22 mouse cellular contexts compared by ENCODE assay signal in genomic region chr6:120832097-120832496, GRCm38 (mm10). TPM values are rescaled to one million over a fixed set of nuclear protein-coding genes. Genes with fewer than 3 reads are reported as not detected.
DNase-seq lines count a peak whose midpoint lies in the region; ATAC-seq and TF ChIP-seq lines count a peak whose summit lies in the region.
"Had no signal": no experiment of that assay in that cellular context is flagged by ENCODE, and none has a peak within 500 bp of the region (broad histone marks: within the 10 kb centered on the region; RNA-seq: fewer than 3 reads in every experiment).

No protein-coding gene starts in this region.

- peaks cover 12% of the 10 kb centered on the region for H3K79me2 ChIP-seq in MEL (ENCODE audit: control insufficient read depth, insufficient read depth, low read length, poor library complexity)

- DNase-seq in G1E (ENCODE audit: low spot score) (no peak), MEL (ENCODE audit: low read depth, low spot score) (peak; percentile 84)
- DNase-seq in liver, postnatal 0 days: no peak
- no peak for DNase-seq in B cell, adult 2 months
- no peak for DNase-seq in layer of hippocampus, adult 8-10 months (ENCODE audit: low spot score in 2 of 2)
- no peak for DNase-seq in retina, postnatal 1 day
- DNase-seq: adrenal gland, adult 2 months; cerebellum, adult 9-10 months; gastrocnemius, postnatal 36 days; kidney, adult 8-10 months; kidney, postnatal 4 days; left cerebral cortex, postnatal 4 days; lung, adult 18-20 months; lung, postnatal 4 days; right cerebral cortex, postnatal 4 days had no signal

- no peak for TF ChIP-seq RAD21 in MEL (IDR thresholded peaks at IDR 0.05; ENCODE audit: low read depth, low read length)

- H3K9ac ChIP-seq in MEL (ENCODE audit: control insufficient read depth, low read depth, low read length, poor library complexity, severe bottlenecking): no peak overlapping the region
- H3K9ac ChIP-seq in liver, postnatal 0 days (replicated peaks): no peak overlapping the region
- H3K9ac ChIP-seq: forebrain, embryonic 13.5 days; midbrain, embryonic 12.5 days; neural tube, embryonic 15.5 days had no signal

- H3K27me3 ChIP-seq in G1E (ENCODE audit: insufficient read depth, low read length) (no peaks in the 10 kb centered on the region), MEL (ENCODE audit: control insufficient read depth in 1 of 2, insufficient read depth in 2 of 2, low read length in 2 of 2) (no peaks in the 10 kb centered on the region)
- H3K27me3 ChIP-seq in liver, postnatal 0 days (ENCODE audit: insufficient read depth, low read length): no peaks in the 10 kb centered on the region
- H3K27me3 ChIP-seq: midbrain, embryonic 12.5 days had no signal

- no peak for TF ChIP-seq CTCF in G1E (IDR thresholded peaks at IDR 0.05; ENCODE audit: low read depth, low read length)
- TF ChIP-seq CTCF in MEL (IDR thresholded peaks at IDR 0.05 in 2 of 3, conservative IDR thresholded peaks at IDR 0.05 in 1 of 3; ENCODE audit: control insufficient read depth in 1 of 3, insufficient read depth in 1 of 3, low read depth in 2 of 3, low read length in 3 of 3, poor library complexity in 1 of 3, severe bottlenecking in 1 of 3): no peak
- peak; percentile 34; the same call in 1 of the 2 replicates for TF ChIP-seq CTCF in liver, postnatal 0 days (IDR thresholded peaks at IDR 0.05; ENCODE audit: low read depth)

- peak overlapping the region; percentile 50 for H3K4me2 ChIP-seq in liver, postnatal 0 days (ENCODE audit: low read depth, low read length)
- H3K4me2 ChIP-seq: forebrain, embryonic 13.5 days; midbrain, embryonic 12.5 days; neural tube, embryonic 15.5 days had no signal

- peak; percentile 71 to 86 for TF ChIP-seq EP300 in MEL (IDR thresholded peaks at IDR 0.05; ENCODE audit: low read depth in 1 of 2, low read length in 2 of 2)
- TF ChIP-seq EP300 in liver, postnatal 0 days (IDR thresholded peaks at IDR 0.05; ENCODE audit: low read depth): peak; percentile 83

- peak in 1 of 2 experiments; percentile 35; a peak in 1 of 4 replicates for TF ChIP-seq POLR2A in MEL (IDR thresholded peaks at IDR 0.05; ENCODE audit: control insufficient read depth in 1 of 2, insufficient read depth in 1 of 2, low read depth in 1 of 2, low read length in 2 of 2, poor library complexity in 1 of 2)

- H3K9me3 ChIP-seq in G1E (replicated peaks): no peaks in the 10 kb centered on the region
- no peaks in the 10 kb centered on the region for H3K9me3 ChIP-seq in MEL (replicated peaks; ENCODE audit: insufficient read depth, low read length)
- H3K9me3 ChIP-seq in liver, postnatal 0 days (ENCODE audit: low read length): no peaks in the 10 kb centered on the region
- H3K9me3 ChIP-seq: forebrain, embryonic 13.5 days; midbrain, embryonic 12.5 days; neural tube, embryonic 15.5 days had no signal

- peak; percentile 42; the same call in 1 of the 2 replicates for ATAC-seq in G1E (ENCODE audit: extremely low read depth, insufficient number of reproducible peaks, low FRiP score, poor library complexity, severe bottlenecking)
- peak; percentile 59 for ATAC-seq in erythroid progenitor cell, adult 5-6 weeks (replicated peaks; ENCODE audit: low FRiP score, poor library complexity, severe bottlenecking)
- no peak for ATAC-seq in liver, postnatal 0 days
- ATAC-seq: CD4-positive, CD25-positive, alpha-beta regulatory T cell, adult 4 months; forebrain, embryonic 13.5 days; inflammation-experienced regulatory T-cells, adult 6 months had no signal

- peaks cover 60% of the 10 kb centered on the region for H3K4me1 ChIP-seq in G1E (ENCODE audit: insufficient read depth, low read depth, low read length)
- H3K4me1 ChIP-seq in MEL (ENCODE audit: control insufficient read depth in 1 of 2, insufficient read depth in 2 of 2, low read length in 2 of 2): peaks cover 28 to 34% of the 10 kb centered on the region in 2 experiments
- H3K4me1 ChIP-seq in liver, postnatal 0 days (ENCODE audit: insufficient read depth): peaks cover 49% of the 10 kb centered on the region

- 58% methylated on average over 4 of the region's 4 CpGs for WGBS in liver, postnatal 0 days (ENCODE audit: insufficient replicate concordance)

- H3K4me3 ChIP-seq in G1E (ENCODE audit: low read depth, low read length) (no peak overlapping the region), MEL (ENCODE audit: control insufficient read depth in 1 of 2, insufficient read depth in 1 of 2, low read depth in 2 of 2, low read length in 2 of 2) (peak overlapping the region in 1 of 2 experiments; percentile 3; a peak in 2 of 4 replicates)
- no peak overlapping the region for H3K4me3 ChIP-seq in liver, postnatal 0 days (ENCODE audit: low read depth, low read length)
- H3K4me3 ChIP-seq: forebrain, embryonic 13.5 days; midbrain, embryonic 12.5 days; myocyte; neural tube, embryonic 15.5 days had no signal

- H3K27ac ChIP-seq in MEL (ENCODE audit: control insufficient read depth, low read depth, low read length): peak overlapping the region; percentile 99
- peak overlapping the region; percentile 96 for H3K27ac ChIP-seq in liver, postnatal 0 days (ENCODE audit: low read depth)
- H3K27ac ChIP-seq: forebrain, embryonic 13.5 days; midbrain, embryonic 12.5 days; neural tube, embryonic 15.5 days had no signal

- H3K36me3 ChIP-seq in G1E (replicated peaks) (no peaks in the 10 kb centered on the region), MEL (ENCODE audit: control insufficient read depth in 1 of 2, insufficient read depth in 2 of 2, low read length in 2 of 2) (peaks cover 0 to 40% of the 10 kb centered on the region in 2 experiments; a peak in 2 of 4 replicates)
- H3K36me3 ChIP-seq in liver, postnatal 0 days (replicated peaks; ENCODE audit: insufficient read depth, low read length): no peaks in the 10 kb centered on the region
- H3K36me3 ChIP-seq: midbrain, embryonic 12.5 days; neural tube, embryonic 15.5 days had no signal

TF ChIP-seq in MEL, 35 proteins besides CTCF, POLR2A, EP300 and RAD21 (continues in another document):
- TF ChIP-seq ZNF384 (IDR thresholded peaks at IDR 0.05; ENCODE audit: low read depth, low read length): peak; percentile 74
- no peak for TF ChIP-seq ELF1 (IDR thresholded peaks at IDR 0.05; ENCODE audit: low read depth, low read length)
- TF ChIP-seq NRF1 (IDR thresholded peaks at IDR 0.05; ENCODE audit: insufficient read depth, low read depth, low read length, poor library complexity, severe bottlenecking): no peak
- TF ChIP-seq SIN3A (IDR thresholded peaks at IDR 0.05; ENCODE audit: low read length): peak; percentile 73
- no peak for TF ChIP-seq UBTF (IDR thresholded peaks at IDR 0.05; ENCODE audit: borderline replicate concordance, insufficient read depth, low read depth, low read length)
- 0 out of 2 replicates have a peak, but pooled peaks have one; percentile 23 for TF ChIP-seq MAFK (IDR thresholded peaks at IDR 0.05; ENCODE audit: borderline replicate concordance, low read depth, low read length)
- peak; percentile 66; the same call in 1 of the 2 replicates for TF ChIP-seq TBP (IDR thresholded peaks at IDR 0.05; ENCODE audit: low read depth, low read length)
- no peak for TF ChIP-seq HCFC1 (IDR thresholded peaks at IDR 0.05; ENCODE audit: low read depth, low read length)
- no peak for TF ChIP-seq NELFE (IDR thresholded peaks at IDR 0.05; ENCODE audit: low read depth, low read length)
- no peak for TF ChIP-seq BHLHE40 (IDR thresholded peaks at IDR 0.05; ENCODE audit: borderline replicate concordance, low read depth, low read length)
- TF ChIP-seq ETS1 (IDR thresholded peaks at IDR 0.05; ENCODE audit: low read depth, low read length): peak; percentile 92
- no peak for TF ChIP-seq JUND (IDR thresholded peaks at IDR 0.05; ENCODE audit: low read depth, low read length)
- peak; percentile 80 for TF ChIP-seq TCF12 (IDR thresholded peaks at IDR 0.05; ENCODE audit: low read depth, low read length)
- TF ChIP-seq CHD1 (IDR thresholded peaks at IDR 0.05; ENCODE audit: low read depth, low read length): 0 out of 2 replicates have a peak, but pooled peaks have one; percentile 21

RNA-seq across cellular contexts. Expression of gene Bcl2l13, which starts 3.9 kb away (rescaled TPM):
- total RNA-seq in G1E (2014; fragmentation: Nextera tagmentation): 85.0 and 85.7 TPM in 2 replicates
- 31.0 and 37.0 TPM in 2 replicates for total RNA-seq in G1E (2017)
- polyA plus RNA-seq in G1E (2012): 450 and 524 TPM in 2 replicates
- 48.0 and 49.9 TPM in 2 replicates for total RNA-seq in MEL (2012; rRNA removed)
- 10 to 100 TPM in 1 of 2 experiments, not detected in 1; 43.7 TPM for polyA plus RNA-seq in MEL (2012; ENCODE audit: insufficient read depth in 1 of 2, insufficient read length in 2 of 2, low read depth in 1 of 2, low replicate concordance in 2 of 2, missing spikeins in 1 of 2)
- 41.8 and 60.8 TPM in 2 replicates for total RNA-seq in erythroid progenitor cell, adult 5-6 weeks (2015; ENCODE audit: low replicate concordance)
- 36.0 and 47.5 TPM in 2 replicates for total RNA-seq in erythroid progenitor cell, adult 5-6 weeks (2017; ENCODE audit: low replicate concordance)
- 18.4 and 20.4 TPM in 2 replicates for polyA plus RNA-seq in liver, postnatal 0 days (2015; fragmentation: Nextera tagmentation; extraction: Ambion mirVana)
- total RNA-seq in layer of hippocampus, adult 8-10 months (2022): 10 to 100 TPM; 37.5 to 40.6 (median 39.1) TPM

RNA-seq across cellular contexts. Expression of gene Atp6v1e1, which starts 9.5 kb away (rescaled TPM):
- total RNA-seq in G1E (2014; fragmentation: Nextera tagmentation) (113 and 124 TPM in 2 replicates), G1E (2017) (233 and 247 TPM in 2 replicates), MEL (2012; rRNA removed) (100 and 123 TPM in 2 replicates)
- polyA plus RNA-seq in G1E (2012) (50.0 and 51.0 TPM in 2 replicates), MEL (2012; ENCODE audit: insufficient read depth in 1 of 2, insufficient read length in 2 of 2, low read depth in 1 of 2, low replicate concordance in 2 of 2, missing spikeins in 1 of 2) (100 to 1,000 TPM in 1 of 2 experiments, not detected in 1; 129 TPM)
- 87.2 and 135 TPM in 2 replicates for total RNA-seq in erythroid progenitor cell, adult 5-6 weeks (2015; ENCODE audit: low replicate concordance)
- 109 and 163 TPM in 2 replicates for total RNA-seq in erythroid progenitor cell, adult 5-6 weeks (2017; ENCODE audit: low replicate concordance)
- 193 and 199 TPM in 2 replicates for polyA plus RNA-seq in liver, postnatal 0 days (2015; fragmentation: Nextera tagmentation; extraction: Ambion mirVana)
- 100 to 1,000 TPM; 467 to 514 (median 483) TPM for total RNA-seq in layer of hippocampus, adult 8-10 months (2022)

RNA-seq across cellular contexts. Expression of gene Slc25a18, which starts 58.7 kb away (rescaled TPM):
- total RNA-seq in G1E (2014; fragmentation: Nextera tagmentation) (not detected in 2 replicates), G1E (2017) (0.05 and 0.12 TPM in 2 replicates), MEL (2012; rRNA removed) (0.12 TPM in 1 of 2 replicates, not detected in the other)
- polyA plus RNA-seq in G1E (2012) (0.06 TPM in 1 of 2 replicates, not detected in the other), MEL (2012; ENCODE audit: insufficient read depth in 1 of 2, insufficient read length in 2 of 2, low read depth in 1 of 2, low replicate concordance in 2 of 2, missing spikeins in 1 of 2) (under 1 TPM in 1 of 2 experiments, not detected in 1; 0.57 TPM)
- total RNA-seq in erythroid progenitor cell, adult 5-6 weeks (2015; ENCODE audit: low replicate concordance): not detected in 2 replicates
- not detected in 2 replicates for total RNA-seq in erythroid progenitor cell, adult 5-6 weeks (2017; ENCODE audit: low replicate concordance)
- 0.05 TPM in 1 of 2 replicates, not detected in the other for polyA plus RNA-seq in liver, postnatal 0 days (2015; fragmentation: Nextera tagmentation; extraction: Ambion mirVana)
- total RNA-seq in layer of hippocampus, adult 8-10 months (2022): 10 to 100 TPM; 58.9 to 64.1 (median 61.9) TPM
- total RNA-seq: gastrocnemius, postnatal 36 days had no signal

Comparison
In these comparisons a context has a peak if more than half of its experiments do, and no peak if none do; other contexts are left out.
1. RNA of gene Slc25a18, which starts 58.7 kb away (total RNA-seq): 58.9 to 64.1 TPM in layer of hippocampus, adult 8-10 months; 0.05 to 0.12 TPM in G1E, 0.12 TPM in MEL and not detected in erythroid progenitor cell, adult 5-6 weeks; every median in the first group is over 10 times any median in the second.